Mouse (Mus musculus) kidney, adult 2 months (tissue): ENCODE measurements around the gene Dcaf4. TPM values are rescaled to one million over a fixed set of nuclear protein-coding genes. Genes with fewer than 3 reads are reported as not detected.

Source experiments
- DNase-seq: peaks from one replicate; pipeline ENCODE4 v3.0.0; 2021
- H3K27ac ChIP-seq: fragments of 200-500 bp; 2 replicates; pipeline ENCODE4 v1.5.1; 2012; ENCODE audit warnings: low read depth, low read length, control low read depth, inconsistent platforms; ENCODE audit not compliant: insufficient read depth
- H3K27me3 ChIP-seq: fragments of 200-500 bp; replicated peaks from 2 replicates; pipeline ENCODE4 v1.6.1; 2012; ENCODE audit warnings: mild to moderate bottlenecking, moderate library complexity, low read length, inconsistent platforms; ENCODE audit not compliant: control insufficient read depth, insufficient read depth
- H3K36me3 ChIP-seq: fragments of 200-500 bp; 2 replicates; pipeline ENCODE4 v1.6.1; 2012; ENCODE audit warnings: mild to moderate bottlenecking, moderate library complexity, low read length, inconsistent platforms; ENCODE audit not compliant: control insufficient read depth, insufficient read depth
- H3K4me1 ChIP-seq: fragments of 200-500 bp; 2 replicates; pipeline ENCODE4 v1.6.1; 2011; ENCODE audit warnings: low read length; ENCODE audit not compliant: control insufficient read depth, insufficient read depth
- H3K4me3 ChIP-seq: fragments of 200-500 bp; 2 replicates; pipeline ENCODE4 v1.5.1; 2011; ENCODE audit warnings: mild to moderate bottlenecking, low read depth, low read length, control low read depth; ENCODE audit not compliant: insufficient read depth
- CTCF ChIP-seq: fragments of 200-500 bp; conservative IDR thresholded peaks from 2 replicates; pipeline ENCODE4 v1.5.1; 2011; ENCODE audit warnings: low read depth, mild to moderate bottlenecking, control low read depth, low read length, moderate library complexity, mixed read lengths; ENCODE audit not compliant: insufficient read depth, insufficient read length
- POLR2A ChIP-seq: fragments of 200-500 bp; IDR thresholded peaks from one replicate; pipeline ENCODE4 v1.6.1; 2011; ENCODE audit warnings: low read depth, low read length, control low read depth
- WGBS: fragments of 180-500 bp; shearing (Covaris S2); methylation state at CpG from one replicate; pipeline ENCODE4 v1.1.7; 2018; 5-methylcytosine and 5-hydroxymethylcytosine counted together
- polyA plus RNA-seq: library from polyadenylated mRNA; depleted of rRNA; stranded (reverse); fragments of >200 nt; gene quantifications from 2 replicates; pipeline ENCODE4 v1.2.3, GENCODE M21; 2012

Gene Dcaf4
- polyA plus RNA-seq, 1 experiment, result 11.2 TPM

DNA sequence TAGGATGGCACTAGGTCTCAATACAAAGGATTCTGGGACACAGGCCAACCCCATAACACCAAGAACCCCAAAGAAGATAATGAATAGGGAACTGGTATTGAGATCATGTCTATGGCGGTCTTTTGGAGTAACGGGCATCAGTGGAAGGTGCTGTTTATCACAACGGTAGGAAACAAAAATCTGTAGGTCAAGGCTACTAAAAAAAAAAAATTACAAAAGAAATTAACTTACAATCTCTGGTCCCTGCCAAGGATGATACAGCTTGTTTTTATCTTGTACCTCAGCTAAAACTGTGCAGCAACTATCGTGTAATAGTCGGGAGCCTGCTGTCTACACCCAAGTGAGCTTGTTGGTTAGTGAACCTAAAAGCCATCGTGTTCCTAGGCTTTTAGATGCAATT lies 23.5 kb upstream of the Dcaf4 start:
- TF ChIP-seq CTCF (no peak), POLR2A (no peak)
- no peaks in the 10 kb centered on the region for H3K36me3 ChIP-seq
- no peak overlapping the region for H3K27ac ChIP-seq
- H3K4me1 ChIP-seq, result no peaks in the 10 kb centered on the region
- H3K4me3 ChIP-seq, result no peak overlapping the region
- 97% methylated on average over 6 of the region's 6 CpGs for WGBS
- no peaks in the 10 kb centered on the region for H3K27me3 ChIP-seq
- no peak for DNase-seq

DNA sequence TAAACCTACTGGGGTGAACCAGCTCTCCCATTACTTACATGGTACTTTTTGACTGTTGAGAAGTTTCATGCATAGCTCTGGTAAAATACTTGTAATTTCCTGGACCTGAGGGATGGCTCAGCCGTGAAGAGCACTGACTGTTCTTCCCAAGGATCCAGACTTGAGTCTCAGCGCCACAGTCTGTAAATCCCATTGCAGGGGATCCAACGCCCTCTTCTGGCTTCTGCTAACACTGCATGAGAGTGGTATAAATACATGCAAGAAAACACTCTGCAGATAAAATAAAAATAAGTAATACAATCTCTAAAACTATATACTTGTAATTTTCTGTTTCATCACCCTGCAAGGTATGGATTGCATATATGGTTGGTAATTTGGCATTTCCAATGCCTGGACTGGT lies 22.3 kb upstream of the Dcaf4 start:
- Histone ChIP-seq H3K4me3 (no peak overlapping the region), H3K4me1 (no peaks in the 10 kb centered on the region; the same call in 1 of the 2 replicates), H3K27ac (no peak overlapping the region), H3K27me3 (no peaks in the 10 kb centered on the region), H3K36me3 (no peaks in the 10 kb centered on the region)
- no peak for DNase-seq
- 86% methylated on average over 3 of the region's 3 CpGs for WGBS
- 0 out of 2 replicates have a peak, but pooled peaks have one; percentile 3 for TF ChIP-seq CTCF
- no peak for TF ChIP-seq POLR2A

DNA sequence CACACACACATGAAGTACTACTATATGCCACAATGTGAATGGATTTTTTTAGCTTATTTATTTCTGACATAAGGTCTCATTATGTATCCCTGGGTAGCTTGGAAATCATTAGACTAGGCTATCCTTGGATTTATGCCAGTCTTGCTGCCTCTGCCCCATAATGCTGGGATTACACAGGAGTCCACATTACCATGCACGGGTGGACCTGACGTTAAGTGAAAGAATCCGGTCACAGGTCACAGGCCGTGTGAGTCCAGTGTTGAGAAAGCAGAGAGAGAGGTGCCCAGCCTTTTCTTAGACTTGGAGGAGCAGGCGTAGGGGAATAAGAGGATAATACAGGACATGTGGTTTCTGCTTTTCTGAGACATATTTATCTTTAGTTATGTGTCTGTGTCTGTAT lies 21.0 kb upstream of the Dcaf4 start:
- no peak overlapping the region for H3K4me3 ChIP-seq
- peak; percentile 55 for DNase-seq
- H3K27ac ChIP-seq, result no peak overlapping the region
- no peaks in the 10 kb centered on the region for H3K27me3 ChIP-seq
- no peak for TF ChIP-seq POLR2A
- no peak for TF ChIP-seq CTCF
- 46% methylated on average over 5 of the region's 5 CpGs for WGBS
- no peaks in the 10 kb centered on the region for H3K36me3 ChIP-seq
- H3K4me1 ChIP-seq, result no peaks in the 10 kb centered on the region; the same call in 1 of the 2 replicates

DNA sequence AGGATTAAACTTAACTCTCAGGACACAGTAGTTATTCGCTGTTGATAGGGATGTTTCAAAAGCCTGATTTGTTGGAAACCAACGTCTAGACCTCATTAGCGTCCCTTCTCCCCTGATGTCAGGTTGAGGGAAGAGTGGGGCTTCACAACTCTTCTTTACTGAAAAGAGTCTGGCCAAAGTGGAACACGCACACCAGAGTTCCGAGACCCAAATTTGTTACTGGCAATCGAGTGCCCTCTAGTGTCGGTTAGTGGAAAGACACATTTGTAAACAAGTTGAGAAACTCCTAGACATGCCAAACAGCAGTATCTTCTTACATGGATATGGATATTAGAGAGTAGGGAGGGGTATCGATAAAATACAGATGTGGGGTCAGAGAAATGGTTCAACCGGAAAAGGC lies 18.1 kb upstream of the Dcaf4 start:
- H3K36me3 ChIP-seq, result no peaks in the 10 kb centered on the region
- 5% methylated on average over 9 of the region's 9 CpGs for WGBS
- no peak for TF ChIP-seq POLR2A
- TF ChIP-seq CTCF, result peak; percentile 77
- peak; percentile 79 for DNase-seq
- no peak overlapping the region for H3K27ac ChIP-seq
- no peaks in the 10 kb centered on the region; the same call in 1 of the 2 replicates for H3K4me1 ChIP-seq
- H3K4me3 ChIP-seq, result no peak overlapping the region
- H3K27me3 ChIP-seq, result no peaks in the 10 kb centered on the region

DNA sequence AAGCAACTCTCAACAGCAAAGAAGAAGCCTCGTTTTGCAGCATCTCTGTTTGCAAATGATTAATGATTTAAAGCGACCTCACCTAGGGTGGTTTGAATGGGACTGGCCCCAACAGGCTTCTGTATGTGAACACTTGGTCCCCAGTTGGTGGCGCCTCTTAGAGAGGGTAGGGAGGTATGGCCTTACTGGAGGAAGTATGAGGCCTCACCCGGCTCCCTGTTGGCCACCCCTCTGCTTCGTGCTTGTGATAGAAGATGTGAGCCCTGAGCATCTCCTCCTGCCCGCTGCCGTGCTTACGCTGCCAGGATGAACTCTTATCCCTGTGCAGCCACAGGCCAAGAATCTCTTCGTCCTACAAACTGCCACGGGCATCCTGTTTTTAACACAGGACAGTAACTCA lies 13.7 kb upstream of the Dcaf4 start:
- Histone ChIP-seq H3K4me3 (no peak overlapping the region), H3K27me3 (no peaks in the 10 kb centered on the region), H3K27ac (no peak overlapping the region), H3K4me1 (no peaks in the 10 kb centered on the region; the same call in 1 of the 2 replicates), H3K36me3 (no peaks in the 10 kb centered on the region)
- 70% methylated on average over 10 of the region's 10 CpGs for WGBS
- no peak for DNase-seq
- TF ChIP-seq POLR2A (no peak), CTCF (no peak)

DNA sequence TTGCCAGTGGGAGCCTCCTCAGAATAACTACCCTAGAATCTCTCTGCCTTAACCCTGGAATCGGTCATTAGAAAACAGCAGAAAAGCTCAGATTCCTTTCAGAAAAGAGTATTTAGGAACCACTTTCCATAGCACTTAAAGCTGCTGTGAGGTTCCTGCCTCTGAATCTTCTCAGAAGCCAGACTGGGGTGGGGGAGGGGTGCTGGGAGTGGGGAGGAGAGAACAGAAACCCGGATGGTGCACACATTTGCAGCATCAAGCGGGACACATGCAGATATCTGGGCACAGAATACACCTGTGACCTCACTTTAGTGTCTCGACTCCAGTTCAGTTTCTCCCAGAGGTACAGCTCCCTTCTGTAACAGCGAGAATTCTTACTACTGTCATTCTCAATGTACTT lies 9.7 kb upstream of the Dcaf4 start:
- no peak overlapping the region for H3K27ac ChIP-seq
- TF ChIP-seq POLR2A (no peak), CTCF (no peak)
- DNase-seq, result no peak
- 81% methylated on average over 5 of the region's 5 CpGs for WGBS
- no peak overlapping the region for H3K4me3 ChIP-seq
- no peaks in the 10 kb centered on the region for H3K36me3 ChIP-seq
- H3K4me1 ChIP-seq, result no peaks in the 10 kb centered on the region
- no peaks in the 10 kb centered on the region for H3K27me3 ChIP-seq

DNA sequence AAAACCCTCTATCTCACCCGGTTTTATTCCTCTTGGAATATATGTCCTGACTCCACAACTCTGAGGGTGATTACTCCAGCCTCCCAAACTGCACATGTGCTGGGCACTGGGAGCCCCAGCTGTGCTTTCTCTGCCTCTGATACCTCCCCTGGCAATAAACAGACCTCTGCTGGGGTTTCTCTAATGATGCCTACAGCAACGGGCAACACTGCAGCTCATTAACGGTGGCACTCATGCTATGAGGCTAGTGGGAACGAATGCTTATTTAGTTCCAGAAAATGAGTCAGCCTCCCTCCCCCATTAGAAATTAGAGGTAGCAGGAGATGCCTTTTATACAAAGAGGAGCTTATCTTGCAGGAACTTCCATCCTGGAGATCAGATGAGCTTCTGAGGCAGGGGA lies 7.5 kb upstream of the Dcaf4 start:
- H3K36me3 ChIP-seq, result no peaks in the 10 kb centered on the region
- no peaks in the 10 kb centered on the region for H3K27me3 ChIP-seq
- no peak for DNase-seq
- no peak overlapping the region for H3K27ac ChIP-seq
- no peak for TF ChIP-seq CTCF
- TF ChIP-seq POLR2A, result no peak
- H3K4me1 ChIP-seq, result no peaks in the 10 kb centered on the region
- H3K4me3 ChIP-seq, result no peak overlapping the region
- 22% methylated on average over 4 of the region's 4 CpGs for WGBS
